Mouse (Mus musculus): Measurements from ENCODE around the gene Tm2d1.

Tm2d1 gene

DNA sequence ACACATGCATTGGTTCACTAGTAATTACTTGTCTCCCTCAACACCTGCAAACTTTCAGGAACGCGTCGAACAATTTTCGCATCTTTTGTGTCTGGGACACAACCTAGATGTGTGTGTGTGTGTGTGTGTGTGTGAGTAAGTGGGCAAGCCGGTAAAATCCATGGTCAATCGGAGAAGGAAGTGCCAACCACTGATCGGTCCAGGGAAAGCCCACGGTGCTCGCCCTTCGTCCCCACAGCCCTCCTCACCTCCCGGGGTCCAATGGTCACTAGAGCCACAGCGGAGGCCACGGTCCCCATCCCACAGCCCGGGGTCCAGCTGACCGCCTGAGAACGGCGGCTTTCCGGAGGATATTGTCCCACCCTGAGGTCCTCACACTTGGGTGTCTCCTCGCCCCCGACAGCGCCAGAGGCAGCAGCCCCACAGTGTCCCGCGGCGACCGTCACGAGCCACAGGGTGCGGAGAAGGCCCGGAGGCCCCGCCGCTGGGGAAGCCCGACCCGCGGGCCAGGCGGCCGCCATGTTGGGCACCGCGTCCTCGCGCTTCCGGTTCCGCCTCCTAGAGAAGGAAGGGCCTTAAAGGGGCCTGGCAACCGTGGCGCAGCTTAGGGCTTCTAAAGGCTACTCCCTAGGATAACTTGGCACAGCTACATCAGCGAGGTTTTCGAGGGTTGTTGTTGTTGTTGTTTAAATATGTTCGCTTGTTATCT is at the start of gene Tm2d1:
Tm2d1 (minus strand) TSS at position 591 of the 709 bp plus-strand sequence.
- peak; percentile 51 for DNase-seq (ENCODE audit: low read depth, low spot score)

DNA sequence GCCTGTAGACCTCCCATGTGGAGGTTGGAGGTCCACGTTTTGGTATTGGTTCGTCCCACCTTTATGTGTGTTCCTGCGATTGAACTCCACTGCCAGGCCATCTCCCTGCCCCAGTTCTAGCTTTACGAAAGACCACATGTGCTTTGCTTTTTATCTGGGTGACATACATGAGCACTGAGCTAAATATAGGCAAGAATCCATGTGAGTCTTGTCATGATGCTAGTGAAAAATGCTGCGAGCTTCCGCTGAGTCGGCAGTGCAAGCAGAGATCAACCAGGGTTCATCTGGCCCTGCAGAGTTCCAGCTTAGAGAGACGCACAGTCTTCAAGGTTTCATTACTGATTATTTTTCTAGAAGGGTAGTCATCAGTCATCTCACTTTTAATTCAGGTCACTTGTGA is 45.3 kb upstream of the Tm2d1 start:
- no peak for DNase-seq (ENCODE audit: low read depth, low spot score)

DNA sequence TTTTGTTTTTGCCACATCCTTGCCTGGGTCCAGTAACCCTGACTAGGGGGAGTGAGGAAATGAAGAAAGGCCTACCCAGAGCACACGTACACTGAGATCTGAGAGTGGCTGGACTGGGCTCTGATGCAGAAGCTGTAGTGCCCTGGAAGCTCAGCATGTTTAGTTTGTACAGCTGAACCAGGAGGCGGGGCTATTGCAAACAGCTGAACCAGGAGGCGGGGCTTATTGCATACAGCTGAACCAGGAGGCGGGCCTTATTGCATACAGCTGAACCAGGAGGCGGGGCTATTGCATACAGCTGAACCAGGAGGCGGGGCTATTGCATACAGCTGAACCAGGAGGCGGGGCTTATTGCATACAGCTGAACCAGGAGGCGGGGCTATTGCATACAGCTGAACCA is 32.0 kb upstream of the Tm2d1 start:
- DNase-seq (ENCODE audit: low read depth, low spot score): peak; percentile 15

GRCm38 (mm10) chr4:98408455-98408854 is 25.3 kb upstream of the Tm2d1 start:
- DNase-seq (ENCODE audit: low read depth, low spot score): no peak

- DNase-seq (ENCODE audit: low read depth, low spot score): no peak
Observed at GRCm38 (mm10) chr4:98404412-98404811, 21.3 kb upstream of the Tm2d1 start.

GRCm38 (mm10) chr4:98403492-98403891 is 20.4 kb upstream of the Tm2d1 start:
- DNase-seq (ENCODE audit: low read depth, low spot score): no peak

- DNase-seq (ENCODE audit: low read depth, low spot score): no peak
Observed at GRCm38 (mm10) chr4:98401584-98401962, 18.5 kb upstream of the Tm2d1 start.

DNA sequence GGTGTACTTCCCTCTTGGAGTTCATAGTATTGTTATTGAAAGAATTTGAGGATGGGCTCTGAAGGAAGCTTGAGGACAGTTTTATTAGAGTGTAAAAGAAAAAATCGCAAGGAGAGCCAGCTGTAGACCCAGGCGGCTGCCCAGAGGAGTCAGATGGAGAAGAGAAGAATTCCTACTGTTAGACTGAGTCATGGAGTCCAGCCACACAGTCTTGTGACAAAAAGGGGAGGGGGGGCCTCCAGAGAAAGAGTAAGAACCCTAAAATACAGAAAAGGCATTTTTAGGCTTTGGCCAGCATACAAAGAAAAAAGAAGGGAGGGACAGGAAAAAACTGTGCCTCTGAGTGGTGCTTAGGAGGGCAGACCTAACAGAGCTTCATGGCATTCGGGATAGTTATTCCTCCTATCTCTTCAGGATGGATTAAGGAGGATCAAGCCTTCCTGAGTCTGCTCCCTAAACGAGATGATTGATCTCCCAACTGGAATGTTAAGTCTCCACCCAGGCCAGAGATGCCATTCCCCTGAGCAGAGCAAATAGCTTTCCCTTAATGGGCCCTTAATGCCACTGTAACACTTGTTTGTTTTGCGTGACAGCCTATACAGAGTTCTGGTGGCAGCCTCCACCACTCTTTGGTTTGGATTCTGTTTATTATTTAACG is 17.9 kb upstream of the Tm2d1 start:
- peak; percentile 20 for DNase-seq (ENCODE audit: low read depth, low spot score)

GRCm38 (mm10) chr4:98395690-98396437 is 12.8 kb upstream of the Tm2d1 start, which contains the start of gene Patj:
Gene Patj, plus strand, starts transcription at chr4:98395785.
- DNase-seq (ENCODE audit: low read depth, low spot score): peak; percentile 86

- no peak for DNase-seq (ENCODE audit: low read depth, low spot score)
Observed at GRCm38 (mm10) chr4:98395346-98395689, 12.2 kb upstream of the Tm2d1 start.

- no peak for DNase-seq (ENCODE audit: low read depth, low spot score)
Observed at GRCm38 (mm10) chr4:98385036-98385435, 1.9 kb upstream of the Tm2d1 start.

DNA sequence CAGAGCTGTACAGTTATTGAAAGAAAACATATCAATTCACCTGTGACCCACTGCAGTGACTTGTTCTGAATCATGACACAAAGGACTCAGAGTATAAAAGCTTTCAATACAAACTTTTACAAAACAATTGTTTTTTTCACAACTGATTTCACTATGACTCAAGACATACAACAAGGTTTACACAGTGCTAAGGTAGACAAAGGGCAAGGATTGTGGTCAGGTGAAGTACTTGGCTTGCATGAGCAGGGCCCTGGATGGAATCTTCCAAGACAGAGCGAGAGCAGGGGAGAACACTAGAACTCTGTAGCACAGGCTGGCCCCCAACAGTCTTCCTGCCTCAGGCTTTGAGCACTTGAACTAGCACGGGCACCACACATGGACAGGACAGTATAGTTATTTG is 6.2 kb downstream of the Tm2d1 start:
- no peak for DNase-seq (ENCODE audit: low read depth, low spot score)

DNA sequence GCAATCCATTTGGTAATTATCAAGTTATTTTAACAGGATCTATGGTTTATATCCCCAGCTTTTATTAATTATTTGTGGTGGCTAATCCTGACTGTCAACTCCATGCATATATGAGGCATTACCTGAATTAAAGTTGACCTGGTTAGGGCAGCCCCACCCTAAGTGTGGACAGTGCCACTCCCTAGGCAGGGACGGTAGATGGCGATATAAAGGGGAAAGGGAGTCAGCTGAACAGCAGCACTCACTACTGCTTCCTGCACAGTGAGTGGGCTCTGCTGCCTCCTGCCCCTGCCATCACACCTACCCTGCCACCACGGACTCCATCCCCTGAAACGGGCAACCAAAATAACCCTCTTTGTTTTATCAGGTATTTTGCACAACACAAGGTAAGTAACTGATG is 7.7 kb downstream of the Tm2d1 start:
- DNase-seq (ENCODE audit: low read depth, low spot score): peak; percentile 23

DNA sequence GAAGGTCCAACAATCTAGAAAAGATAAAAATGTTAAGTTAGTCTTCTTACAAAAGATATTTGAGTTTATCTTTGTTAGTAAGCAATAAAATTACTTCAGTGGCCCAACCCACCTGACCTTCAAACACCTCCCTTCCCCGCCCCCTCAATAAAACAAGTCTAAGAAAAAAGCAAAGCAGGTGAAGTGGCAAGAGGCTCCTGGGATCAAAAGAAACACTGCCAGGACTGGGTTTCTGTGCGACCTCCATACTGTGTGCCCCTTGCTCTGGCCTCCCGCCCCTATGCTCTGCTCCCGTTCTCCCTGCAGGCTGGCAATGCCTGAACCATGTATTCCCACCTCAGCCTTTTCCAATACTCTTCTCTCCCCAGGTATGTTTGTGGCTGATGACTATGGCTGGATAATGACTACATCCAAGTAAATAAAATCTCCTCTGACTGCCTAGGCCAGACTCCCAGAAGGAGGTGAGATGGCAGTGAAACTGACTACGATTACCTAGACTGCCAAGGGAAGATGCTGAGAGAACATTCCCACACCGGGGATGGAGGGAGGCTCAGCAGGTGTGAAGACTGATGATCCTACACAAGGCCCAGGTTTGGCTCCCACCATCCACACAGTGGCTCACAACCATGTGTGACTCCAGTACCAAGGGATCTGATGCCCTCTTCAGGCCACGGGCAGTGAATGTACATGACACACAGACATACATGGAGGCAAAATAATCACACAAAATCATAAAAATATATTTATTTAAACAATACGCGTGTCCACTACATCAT is 24.9 kb downstream of the Tm2d1 start:
- no peak for DNase-seq (ENCODE audit: low read depth, low spot score)

- DNase-seq (ENCODE audit: low read depth, low spot score): no peak
Observed at GRCm38 (mm10) chr4:98348580-98348979, 34.5 kb downstream of the Tm2d1 start.

DNA sequence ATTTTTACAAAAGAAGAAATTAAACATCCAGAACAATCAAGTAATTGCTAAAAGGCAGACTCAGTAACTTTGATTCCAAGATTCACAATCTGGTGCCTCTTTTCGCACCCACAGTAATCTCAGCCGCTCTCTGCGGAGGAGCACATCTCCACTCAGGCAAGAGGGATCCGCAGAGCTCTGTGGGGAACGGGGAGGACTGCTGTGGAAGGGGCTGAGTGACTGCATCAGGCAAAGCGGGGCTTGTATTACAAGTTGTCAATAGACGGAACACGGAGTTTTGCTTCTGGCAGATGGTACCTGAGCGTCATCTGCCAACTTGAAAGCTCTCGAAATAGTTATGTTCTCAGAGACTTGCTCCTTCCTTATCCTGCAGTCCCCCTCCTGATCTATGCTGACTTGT is 37.3 kb downstream of the Tm2d1 start:
- no peak for DNase-seq (ENCODE audit: low read depth, low spot score)

DNA sequence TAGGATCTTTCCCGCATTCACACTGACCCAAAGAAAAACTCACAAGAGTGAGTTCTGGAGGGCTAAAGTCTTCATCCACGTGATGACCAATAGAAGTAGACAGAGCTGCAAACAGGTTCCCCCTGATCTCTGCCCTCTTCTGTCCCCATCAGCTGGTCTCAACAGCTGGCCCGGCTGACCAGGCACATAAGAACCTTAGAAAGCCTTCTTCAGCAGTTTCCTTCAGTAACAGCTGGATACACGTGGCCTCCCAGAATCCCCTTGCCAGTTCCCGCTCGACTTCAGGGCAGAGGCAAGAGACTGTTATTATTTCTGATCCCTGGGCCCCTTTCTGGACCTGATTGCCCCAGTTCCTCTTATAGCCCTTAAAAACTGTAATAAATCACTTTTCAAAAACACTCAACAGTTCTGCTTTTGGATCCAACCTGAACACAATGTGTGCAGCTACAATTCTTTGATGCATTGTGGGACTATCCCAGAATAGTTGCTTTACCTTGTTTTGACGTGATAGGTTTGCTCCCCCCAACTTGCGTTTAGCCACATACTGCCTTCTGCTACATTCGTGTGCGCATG is 43.0 kb downstream of the Tm2d1 start:
- no peak for DNase-seq (ENCODE audit: low read depth, low spot score)

DNA sequence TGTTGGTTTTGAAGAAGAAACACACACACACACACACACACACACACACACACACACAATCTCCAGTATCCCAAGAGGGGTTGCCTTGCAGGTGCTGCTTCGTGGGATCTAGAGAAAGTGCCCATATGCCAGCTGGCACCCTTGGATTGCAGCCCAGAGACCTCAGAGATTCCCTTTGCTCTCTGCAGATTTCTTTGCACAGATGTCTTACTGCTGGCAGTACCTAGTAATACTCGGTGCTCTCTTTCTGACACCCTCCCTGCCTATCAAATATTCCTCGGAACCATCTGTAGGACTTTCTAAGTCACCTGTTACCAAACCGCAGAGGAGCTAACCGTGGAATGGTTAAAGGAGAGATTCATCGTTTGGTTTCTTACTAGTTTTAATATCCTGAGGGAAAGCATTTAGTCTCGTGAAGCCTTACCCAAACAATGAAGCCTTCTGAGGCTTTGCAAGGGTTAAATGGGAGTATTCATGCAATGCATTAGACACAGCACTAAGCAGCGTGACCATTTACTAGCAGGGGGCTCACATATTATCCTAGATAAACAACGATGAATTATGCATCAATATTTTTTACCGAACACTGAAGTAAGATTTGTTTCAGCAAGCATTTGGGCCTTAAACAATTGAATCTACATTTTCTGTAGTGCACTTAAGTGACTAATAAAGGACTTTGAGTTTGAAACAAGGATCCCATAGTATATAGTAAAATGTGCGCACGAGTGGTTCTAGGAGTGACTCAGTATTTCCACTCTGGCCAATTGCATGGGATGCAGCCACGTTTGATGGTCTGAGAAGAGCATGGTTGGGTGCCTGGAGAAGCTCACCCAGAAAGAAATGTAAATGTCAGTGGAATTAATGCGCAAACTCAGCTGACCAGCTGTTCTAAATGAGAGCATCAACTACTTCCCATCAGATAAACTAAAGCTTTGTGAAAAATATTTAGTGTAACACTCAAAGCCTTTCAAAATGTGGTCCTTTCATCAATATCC is 44.2 kb downstream of the Tm2d1 start:
- no peak for DNase-seq (ENCODE audit: low read depth, low spot score)

DNA sequence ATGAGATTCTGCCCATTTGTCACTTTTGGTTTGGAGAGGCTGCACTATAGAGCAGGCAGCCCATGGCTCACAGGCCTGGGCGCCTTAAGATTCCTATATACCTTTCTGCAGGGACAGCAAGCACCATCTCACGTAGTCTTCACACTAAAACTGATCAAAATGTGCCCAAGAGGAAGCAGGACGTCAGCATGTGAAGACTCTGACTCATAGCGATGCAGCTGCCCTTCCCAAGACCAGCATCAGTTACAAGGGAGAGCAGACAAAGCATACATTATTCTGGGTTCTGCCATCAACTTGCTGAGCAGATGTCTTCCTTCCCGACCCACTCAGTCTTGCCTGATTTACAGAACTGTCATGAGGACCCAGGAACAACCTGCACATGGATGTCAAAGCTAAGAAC is 45.9 kb downstream of the Tm2d1 start:
- DNase-seq (ENCODE audit: low read depth, low spot score): no peak

DNA sequence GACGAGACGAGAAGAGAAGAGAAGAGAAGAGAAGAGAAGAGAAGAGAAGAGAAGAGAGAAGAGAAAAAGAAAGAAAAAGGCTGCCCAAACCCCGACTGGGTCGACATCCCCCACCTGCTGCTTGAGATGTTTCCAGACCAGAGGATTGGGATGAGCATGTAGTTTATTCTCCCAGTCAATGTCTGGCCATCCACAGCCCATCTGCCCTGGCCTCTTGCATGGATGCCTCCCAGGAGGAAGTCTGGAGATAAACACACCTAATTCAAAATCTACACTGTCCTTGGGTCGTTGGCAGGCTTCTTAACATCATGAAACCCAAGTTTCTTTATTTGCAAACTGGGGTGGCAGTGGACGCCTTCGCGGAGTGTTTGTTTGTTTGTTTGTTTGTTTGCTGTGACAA is 47.4 kb downstream of the Tm2d1 start:
- no peak for DNase-seq (ENCODE audit: low read depth, low spot score)
